In the genomic region with DNA sequence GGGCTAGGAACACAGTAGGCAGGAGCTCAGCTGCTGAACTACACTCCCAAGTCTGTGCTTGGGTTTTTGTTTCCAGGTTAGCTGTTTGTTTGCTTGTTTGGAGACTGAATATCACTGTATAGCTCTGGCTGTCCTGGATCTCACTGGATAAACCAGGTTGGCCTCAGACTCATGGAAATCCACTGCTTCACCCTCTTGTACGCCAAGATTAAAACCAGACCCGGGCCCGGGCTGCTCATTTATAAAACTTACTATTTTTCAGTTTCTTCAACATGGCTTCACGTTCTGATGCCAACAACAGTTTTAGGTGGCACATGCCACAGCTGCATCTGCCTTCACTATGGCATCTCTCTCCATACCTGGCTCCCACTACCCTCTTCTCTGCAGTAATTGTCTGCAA, we compare ENCODE assay signal across 19 mouse cellular contexts. TPM values are rescaled to one million over a fixed set of nuclear protein-coding genes. Genes with fewer than 3 reads are reported as not detected.
DNase-seq lines count a peak whose midpoint lies in the region; ATAC-seq and TF ChIP-seq lines count a peak whose summit lies in the region.
"Had no signal": no experiment of that assay in that cellular context is flagged by ENCODE, and none has a peak within 500 bp of the region (broad histone marks: within the 10 kb centered on the region; RNA-seq: fewer than 3 reads in every experiment).

No protein-coding gene starts in this region.

- peak overlapping the region; percentile 69 for H3K4me2 ChIP-seq in forebrain, embryonic 16.5 days (ENCODE audit: low read length)
- peak overlapping the region; percentile 83; the same call in 1 of the 2 replicates for H3K4me2 ChIP-seq in midbrain, embryonic 11.5 days
- H3K4me2 ChIP-seq in neural tube, embryonic 15.5 days, result peak overlapping the region; percentile 76
- H3K4me2 ChIP-seq: intestine, embryonic 15.5 days; liver, embryonic 12.5 days; lung, embryonic 15.5 days had no signal

- H3K36me3 ChIP-seq in forebrain, embryonic 16.5 days (ENCODE audit: control insufficient read depth, insufficient read depth), result no peaks in the 10 kb centered on the region
- no peaks in the 10 kb centered on the region for H3K36me3 ChIP-seq in midbrain, embryonic 11.5 days (ENCODE audit: control insufficient read depth, insufficient read depth, low read length)
- no peaks in the 10 kb centered on the region for H3K36me3 ChIP-seq in neural tube, embryonic 15.5 days
- H3K36me3 ChIP-seq: embryonic facial prominence, embryonic 12.5 days; intestine, embryonic 15.5 days; liver, embryonic 12.5 days; lung, embryonic 15.5 days had no signal

- WGBS in forebrain, embryonic 16.5 days, result 76% methylated on average over 4 of the region's 4 CpGs
- 92% methylated on average over 4 of the region's 4 CpGs for WGBS in midbrain, embryonic 11.5 days
- 93% methylated on average over 4 of the region's 4 CpGs for WGBS in neural tube, embryonic 15.5 days

- 0 out of 2 replicates have a peak overlapping the region, but pooled peaks have one; percentile 14 for H3K9ac ChIP-seq in forebrain, embryonic 16.5 days (replicated peaks; ENCODE audit: low read depth, low read length)
- no peak overlapping the region for H3K9ac ChIP-seq in midbrain, embryonic 11.5 days (ENCODE audit: low read length)
- H3K9ac ChIP-seq in neural tube, embryonic 15.5 days (replicated peaks), result no peak overlapping the region
- H3K9ac ChIP-seq: embryonic facial prominence, embryonic 12.5 days; intestine, embryonic 15.5 days; liver, embryonic 12.5 days; lung, embryonic 15.5 days had no signal

- H3K27ac ChIP-seq in left cerebral cortex, adult 2 months, result peak overlapping the region; percentile 28; the same call in 1 of the 2 replicates
- H3K27ac ChIP-seq in forebrain, embryonic 16.5 days (ENCODE audit: low read length), result no peak overlapping the region
- H3K27ac ChIP-seq in midbrain, embryonic 11.5 days (ENCODE audit: low read depth, low read length), result no peak overlapping the region
- no peak overlapping the region for H3K27ac ChIP-seq in neural tube, embryonic 15.5 days (replicated peaks)
- H3K27ac ChIP-seq: embryonic facial prominence, embryonic 12.5 days; heart, adult 2 months; intestine, embryonic 15.5 days; kidney, postnatal 0 days; liver, embryonic 12.5 days; lung, embryonic 15.5 days had no signal

- no peak for DNase-seq in left cerebral cortex, adult 2 months (ENCODE audit: extremely low spot score in 1 of 2, low spot score in 2 of 2)
- no peak for DNase-seq in left cerebral cortex, postnatal 4 days
- no peak for DNase-seq in midbrain, embryonic 11.5 days (ENCODE audit: low spot score, missing footprints)
- no peak for DNase-seq in retina, postnatal 1 day
- DNase-seq in urinary bladder, adult 18-20 months (ENCODE audit: low spot score in 2 of 2), result no peak
- DNase-seq: adrenal gland, postnatal 10 days; heart, adult 2 months; heart, postnatal 14 days; layer of hippocampus, adult 9-11 months had no signal

- H3K27me3 ChIP-seq in forebrain, embryonic 16.5 days (replicated peaks; ENCODE audit: control insufficient read depth, insufficient read depth, low read length), result no peaks in the 10 kb centered on the region
- no peaks in the 10 kb centered on the region for H3K27me3 ChIP-seq in midbrain, embryonic 11.5 days (ENCODE audit: control insufficient read depth, insufficient read depth, low read length)
- H3K27me3 ChIP-seq in neural tube, embryonic 15.5 days (replicated peaks), result no peaks in the 10 kb centered on the region
- H3K27me3 ChIP-seq: intestine, embryonic 15.5 days had no signal

- intact Hi-C loops in left cerebral cortex, adult 2 months (cut with DNase I), result no loop called here
- intact Hi-C loops in left cerebral cortex, postnatal 4 days (cut with DNase I), result no loop called here

- peaks cover 48% of the 10 kb centered on the region for H3K4me1 ChIP-seq in forebrain, embryonic 16.5 days (replicated peaks; ENCODE audit: control insufficient read depth, insufficient read depth, low read length)
- H3K4me1 ChIP-seq in midbrain, embryonic 11.5 days (ENCODE audit: control insufficient read depth, insufficient read depth, low read length), result peaks cover 22% of the 10 kb centered on the region
- peaks cover 63% of the 10 kb centered on the region for H3K4me1 ChIP-seq in neural tube, embryonic 15.5 days

- ATAC-seq in forebrain, embryonic 16.5 days, result no peak
- ATAC-seq in midbrain, embryonic 11.5 days (ENCODE audit: low FRiP score), result no peak
- no peak for ATAC-seq in neural tube, embryonic 15.5 days (ENCODE audit: low FRiP score)
- ATAC-seq: CD4-positive, CD25-positive, alpha-beta regulatory T cell, adult 4 months; intestine, embryonic 15.5 days; liver, embryonic 12.5 days had no signal

- H3K4me3 ChIP-seq in left cerebral cortex, adult 2 months, result peak overlapping the region; percentile 73
- H3K4me3 ChIP-seq in forebrain, embryonic 16.5 days (replicated peaks; ENCODE audit: low read length), result peak overlapping the region; percentile 83
- H3K4me3 ChIP-seq in midbrain, embryonic 11.5 days (ENCODE audit: low read depth, low read length), result no peak overlapping the region
- H3K4me3 ChIP-seq in neural tube, embryonic 15.5 days (replicated peaks), result no peak overlapping the region; the same call in 1 of the 2 replicates
- H3K4me3 ChIP-seq: embryonic facial prominence, embryonic 12.5 days; heart, adult 2 months; intestine, embryonic 15.5 days; liver, embryonic 12.5 days; lung, embryonic 15.5 days had no signal

- no peak for TF ChIP-seq CTCF in left cerebral cortex, adult 2 months (IDR thresholded peaks at IDR 0.05)

- no peaks in the 10 kb centered on the region for H3K9me3 ChIP-seq in forebrain, embryonic 16.5 days (ENCODE audit: control insufficient read depth, low read length)
- H3K9me3 ChIP-seq in midbrain, embryonic 11.5 days (ENCODE audit: control insufficient read depth, low read length), result no peaks in the 10 kb centered on the region
- no peaks in the 10 kb centered on the region for H3K9me3 ChIP-seq in neural tube, embryonic 15.5 days (replicated peaks)
- H3K9me3 ChIP-seq: embryonic facial prominence, embryonic 12.5 days; intestine, embryonic 15.5 days; liver, embryonic 12.5 days; lung, embryonic 15.5 days had no signal

RNA-seq across cellular contexts. Expression of a gene that starts 2.7 kb away (rescaled TPM):
- total RNA-seq in left cerebral cortex, adult 2 months (2021), result 100 to 1,000 TPM; 135 to 136 TPM
- total RNA-seq in left cerebral cortex, postnatal 4 days (2021), result 100 to 1,000 TPM; 180 to 182 TPM
- 148 and 168 TPM in 2 replicates for polyA plus RNA-seq in forebrain, embryonic 16.5 days (2015; fragmentation: Nextera tagmentation; extraction: Ambion mirVana)
- 69.5 and 73.3 TPM in 2 replicates for polyA plus RNA-seq in midbrain, embryonic 11.5 days (2014; fragmentation: Nextera tagmentation; extraction: Ambion mirVana)
- polyA plus RNA-seq in neural tube, embryonic 15.5 days (2015; fragmentation: Nextera tagmentation; extraction: Ambion mirVana), result 85.9 and 98.3 TPM in 2 replicates
- total RNA-seq: megakaryocyte, adult 5-6 weeks; MEL had no signal

RNA-seq across cellular contexts. Expression of a gene that starts 31.4 kb away (rescaled TPM):
- 10 to 100 TPM; 11.0 to 11.6 TPM for total RNA-seq in left cerebral cortex, adult 2 months (2021)
- 10 to 100 TPM; 13.5 to 14.8 TPM for total RNA-seq in left cerebral cortex, postnatal 4 days (2021)
- polyA plus RNA-seq in forebrain, embryonic 16.5 days (2015; fragmentation: Nextera tagmentation; extraction: Ambion mirVana), result 10.5 and 10.7 TPM in 2 replicates
- 21.0 and 22.5 TPM in 2 replicates for polyA plus RNA-seq in midbrain, embryonic 11.5 days (2014; fragmentation: Nextera tagmentation; extraction: Ambion mirVana)
- polyA plus RNA-seq in neural tube, embryonic 15.5 days (2015; fragmentation: Nextera tagmentation; extraction: Ambion mirVana), result 6.7 and 8.0 TPM in 2 replicates

RNA-seq across cellular contexts. Expression of a gene that starts 33.5 kb away (rescaled TPM):
- total RNA-seq in left cerebral cortex, adult 2 months (2021), result 1 to 10 TPM; 9.0 to 9.2 TPM
- total RNA-seq in left cerebral cortex, postnatal 4 days (2021), result 1 to 10 TPM; 7.6 to 7.8 TPM
- 6.8 and 9.0 TPM in 2 replicates for polyA plus RNA-seq in forebrain, embryonic 16.5 days (2015; fragmentation: Nextera tagmentation; extraction: Ambion mirVana)
- 14.5 and 18.0 TPM in 2 replicates for polyA plus RNA-seq in midbrain, embryonic 11.5 days (2014; fragmentation: Nextera tagmentation; extraction: Ambion mirVana)
- 12.5 and 14.0 TPM in 2 replicates for polyA plus RNA-seq in neural tube, embryonic 15.5 days (2015; fragmentation: Nextera tagmentation; extraction: Ambion mirVana)
- total RNA-seq: megakaryocyte, adult 5-6 weeks had no signal
- polyA plus RNA-seq: CD4-positive, CD25-positive, alpha-beta regulatory T cell, adult 4 months had no signal

Comparison
In these comparisons a context has a peak if more than half of its experiments do, and no peak if none do; other contexts are left out.
1. H3K4me3 ChIP-seq: peak in left cerebral cortex, adult 2 months (single experiment) and forebrain, embryonic 16.5 days (single experiment); none in midbrain, embryonic 11.5 days (single experiment) and neural tube, embryonic 15.5 days (single experiment).
2. Peak in every context shown above with its lines, with median percentiles within 50 percentile points of each other: H3K4me2 ChIP-seq.